Comparison of ENCODE assay signal across 9 mouse cellular contexts in genomic region chrX:134964546-134964945, GRCm38 (mm10). TPM values are rescaled to one million over a fixed set of nuclear protein-coding genes. Genes with fewer than 3 reads are reported as not detected.
DNase-seq lines count a peak whose midpoint lies in the region; ATAC-seq and TF ChIP-seq lines count a peak whose summit lies in the region.
"Had no signal": no experiment of that assay in that cellular context is flagged by ENCODE, and none has a peak within 500 bp of the region (broad histone marks: within the 10 kb centered on the region; RNA-seq: fewer than 3 reads in every experiment).

Gene Nxf2 (minus strand): TSS chrX:134964754.

- no peak for TF ChIP-seq POLR2A in spleen, adult 2 months (IDR thresholded peaks at IDR 0.05; ENCODE audit: low read depth, low read length)

- intact Hi-C loops in gastrocnemius, adult 2 months (cut with DNase I) = no loop called here

- no peaks in the 10 kb centered on the region for H3K4me1 ChIP-seq in spleen, adult 2 months (ENCODE audit: control insufficient read depth, insufficient read depth, insufficient read length)
- no peaks in the 10 kb centered on the region for H3K4me1 ChIP-seq in liver, embryonic 11.5 days (replicated peaks; ENCODE audit: control insufficient read depth, insufficient read depth, low read length)

- 91% methylated on average over 19 of the region's 19 CpGs for WGBS in spleen, adult 2 months
- 85% methylated on average over 19 of the region's 19 CpGs for WGBS in liver, embryonic 11.5 days

- no peak within 1 kb of the TSS for H3K27ac ChIP-seq in gastrocnemius, adult 2 months
- H3K27ac ChIP-seq in spleen, adult 2 months (ENCODE audit: insufficient read depth, low read length) = no peak within 1 kb of the TSS
- no peak within 1 kb of the TSS for H3K27ac ChIP-seq in liver, embryonic 11.5 days (ENCODE audit: low read depth, low read length)

- no peaks in the 10 kb centered on the region for H3K9me3 ChIP-seq in liver, embryonic 11.5 days (ENCODE audit: control insufficient read depth, low read length)

- H3K9ac ChIP-seq in liver, embryonic 11.5 days (ENCODE audit: low read depth, low read length) = no peak within 1 kb of the TSS

- H3K27me3 ChIP-seq in spleen, adult 2 months (ENCODE audit: control insufficient read depth, insufficient read depth, low read length) = no peaks in the 10 kb centered on the region
- no peaks in the 10 kb centered on the region; the same call in 1 of the 2 replicates for H3K27me3 ChIP-seq in liver, embryonic 11.5 days (replicated peaks; ENCODE audit: control insufficient read depth, insufficient read depth, low read length)

- H3K4me3 ChIP-seq in gastrocnemius, adult 2 months = peak within 1 kb of the TSS; percentile 54
- H3K4me3 ChIP-seq in spleen, adult 2 months (ENCODE audit: extremely low read depth, insufficient read depth, insufficient read length) = peak within 1 kb of the TSS; percentile 28; the same call in 1 of the 2 replicates
- H3K4me3 ChIP-seq in liver, embryonic 11.5 days (ENCODE audit: low read depth, low read length) = peak within 1 kb of the TSS; percentile 36

- no peaks in the 10 kb centered on the region for H3K36me3 ChIP-seq in spleen, adult 2 months (ENCODE audit: control insufficient read depth, insufficient read depth, low read length)
- no peaks in the 10 kb centered on the region for H3K36me3 ChIP-seq in liver, embryonic 11.5 days (ENCODE audit: control insufficient read depth, insufficient read depth, low read length)

- ATAC-seq in liver, embryonic 11.5 days (replicated peaks; ENCODE audit: low FRiP score) = no peak

- TF ChIP-seq CTCF in gastrocnemius, adult 2 months (IDR thresholded peaks at IDR 0.05) = no peak
- TF ChIP-seq CTCF in spleen, adult 2 months (IDR thresholded peaks at IDR 0.05; ENCODE audit: extremely low read depth, insufficient read depth, insufficient read length, insufficient replicate concordance) = no peak

- no peak for DNase-seq in gastrocnemius, adult 2 months
- DNase-seq in gastrocnemius, adult 18-20 months (ENCODE audit: low spot score) = no peak
- DNase-seq in spleen, adult 2 months (ENCODE audit: low read depth in 1 of 2, low spot score in 2 of 2) = no peak
- no peak for DNase-seq in spleen, adult 18-20 months
- no peak for DNase-seq in liver, embryonic 11.5 days (ENCODE audit: low spot score)
- peak; percentile 57 for DNase-seq in testis, postnatal 14 days (ENCODE audit: low spot score)
- no peak for DNase-seq in spleen, postnatal 10 days (ENCODE audit: low spot score in 2 of 2)
- no peak for DNase-seq in adrenal gland, postnatal 25 days

- H3K4me2 ChIP-seq in liver, embryonic 11.5 days = peak within 1 kb of the TSS; percentile 55

RNA-seq across cellular contexts. Expression of gene Nxf2, which starts in this region (rescaled TPM):
- not detected for total RNA-seq in gastrocnemius, adult 2 months (2021)
- not detected for total RNA-seq in gastrocnemius, adult 18-20 months (2021)
- 0.04 TPM in 1 of 2 replicates, not detected in the other for polyA plus RNA-seq in spleen, adult 2 months (2012; rRNA removed)
- polyA plus RNA-seq in liver, embryonic 11.5 days (2014; fragmentation: Nextera tagmentation; extraction: Ambion mirVana) = 0.73 and 0.77 TPM in 2 replicates
- total RNA-seq in adrenal gland, postnatal 25 days (2021) = not detected in 2 replicates
- polyA plus RNA-seq: C2C12 had no signal
